Mouse (Mus musculus) regulatory T cell (primary cell): ENCODE measurements around the gene Dscaml1.

Experiments used
- in situ Hi-C: fragments of 300-600 bp; cut with MboI, MseI; formaldehyde crosslinking; loops from one replicate; pipeline ENCODE4 v1.15.1; 2025; ENCODE audit warnings: high pct_unique_total_duplicates

Gene Dscaml1

GRCm38 (mm10) chr9:45426456-45426855, at the start of gene Dscaml1:
Dscaml1 (plus strand) TSS chr9:45426628.
- in situ Hi-C loops, result no loop called here

GRCm38 (mm10) chr9:45376883-45377282, 49.5 kb upstream of the Dscaml1 start:
- in situ Hi-C loops, result no loop called here

GRCm38 (mm10) chr9:45380411-45381251, 45.8 kb upstream of the Dscaml1 start:
- in situ Hi-C loops, result no loop called here

- in situ Hi-C loops, result no loop called here
Measured at GRCm38 (mm10) chr9:45382336-45382735, 44.1 kb upstream of the Dscaml1 start.

- in situ Hi-C loops, result no loop called here
Measured at GRCm38 (mm10) chr9:45382834-45383233, 43.6 kb upstream of the Dscaml1 start.

- in situ Hi-C loops, result no loop called here
Measured at GRCm38 (mm10) chr9:45383883-45384282, 42.5 kb upstream of the Dscaml1 start.

GRCm38 (mm10) chr9:45386698-45387097, 39.7 kb upstream of the Dscaml1 start:
- in situ Hi-C loops, result no loop called here

GRCm38 (mm10) chr9:45388385-45388994, 37.9 kb upstream of the Dscaml1 start:
- in situ Hi-C loops, result no loop called here

- in situ Hi-C loops, result no loop called here
Measured at GRCm38 (mm10) chr9:45389596-45389995, 36.8 kb upstream of the Dscaml1 start.

GRCm38 (mm10) chr9:45391299-45391698, 35.1 kb upstream of the Dscaml1 start:
- in situ Hi-C loops, result loop anchor here (5.0 kb wide), 2 partner anchors 89 to 169 kb away; no protein-coding TSS in a partner anchor

GRCm38 (mm10) chr9:45395218-45395617, 31.2 kb upstream of the Dscaml1 start:
- in situ Hi-C loops, result no loop called here

- in situ Hi-C loops, result no loop called here
Measured at GRCm38 (mm10) chr9:45395796-45396195, 30.6 kb upstream of the Dscaml1 start.

- in situ Hi-C loops, result no loop called here
Measured at GRCm38 (mm10) chr9:45398336-45398735, 28.1 kb upstream of the Dscaml1 start.

- in situ Hi-C loops, result no loop called here
Measured at GRCm38 (mm10) chr9:45399434-45399833, 27.0 kb upstream of the Dscaml1 start, which contains the start of gene Fxyd2. Fxyd2 (plus strand) TSS chr9:45399669.

GRCm38 (mm10) chr9:45401851-45402250, 24.6 kb upstream of the Dscaml1 start:
- in situ Hi-C loops, result no loop called here

- in situ Hi-C loops, result no loop called here
Measured at GRCm38 (mm10) chr9:45402957-45403356, 23.5 kb upstream of the Dscaml1 start.

- in situ Hi-C loops, result no loop called here
Measured at GRCm38 (mm10) chr9:45405694-45406093, 20.7 kb upstream of the Dscaml1 start.

GRCm38 (mm10) chr9:45406808-45407207, 19.6 kb upstream of the Dscaml1 start:
- in situ Hi-C loops, result no loop called here

- in situ Hi-C loops, result no loop called here
Measured at GRCm38 (mm10) chr9:45407706-45408675, 18.4 kb upstream of the Dscaml1 start.

GRCm38 (mm10) chr9:45410193-45410592, 16.2 kb upstream of the Dscaml1 start:
- in situ Hi-C loops, result loop anchor here (10.0 kb wide), 1 partner anchor 385 kb away; no protein-coding TSS in a partner anchor

GRCm38 (mm10) chr9:45410614-45411013, 15.8 kb upstream of the Dscaml1 start:
- in situ Hi-C loops, result loop anchor here (10.0 kb wide), 1 partner anchor 386 kb away; no protein-coding TSS in a partner anchor
